Mouse (Mus musculus) limb, embryonic 14.5 days (tissue): Measurements from ENCODE around the gene Zmynd10. TPM values are rescaled to one million over a fixed set of nuclear protein-coding genes. Genes with fewer than 3 reads are reported as not detected.
"Not testable (repeated sequence)": the region's sequence is repeated elsewhere in the genome, so short reads cannot be mapped to it uniquely, and the experiment has no call there.

Source experiments
- ATAC-seq: fragments of 200-750 bp; cut with Nextera tagmentation; 2 replicates; pipeline ENCODE4 v1.8.0; 2017; ENCODE audit warnings: low read depth, moderate number of reproducible peaks, moderate TSS enrichment; ENCODE audit not compliant: low FRiP score
- DNase-seq: peaks from one replicate; pipeline ENCODE4 v3.0.0-alpha.2; 2015; ENCODE audit warnings: low spot score
- H3K27ac ChIP-seq: fragments of 300-500 bp; sonication (generic); replicated peaks from 2 replicates; pipeline ENCODE4 v1.5.1; 2014; ENCODE audit warnings: low read depth, mild to moderate bottlenecking, low read length, moderate library complexity, mixed read lengths
- H3K27me3 ChIP-seq: fragments of 300-500 bp; sonication (generic); 2 replicates; pipeline ENCODE4 v1.6.1; 2014; ENCODE audit warnings: low read length, mixed read lengths; ENCODE audit not compliant: control insufficient read depth, insufficient read depth
- H3K36me3 ChIP-seq: fragments of 300-500 bp; sonication (generic); 2 replicates; pipeline ENCODE4 v1.6.1; 2014; ENCODE audit warnings: mild to moderate bottlenecking, low read length, moderate library complexity, mixed read lengths; ENCODE audit not compliant: control insufficient read depth, insufficient read depth
- H3K4me1 ChIP-seq: fragments of 300-500 bp; sonication (generic); 2 replicates; pipeline ENCODE4 v1.6.1; 2014; ENCODE audit warnings: antibody characterized with exemption, low read length, mixed read lengths; ENCODE audit not compliant: control insufficient read depth, insufficient read depth
- H3K4me2 ChIP-seq: fragments of 300-500 bp; sonication (generic); replicated peaks from 2 replicates; pipeline ENCODE4 v1.6.1; 2014; ENCODE audit warnings: low read depth, mild to moderate bottlenecking, low read length, moderate library complexity; ENCODE audit not compliant: severe bottlenecking
- H3K4me3 ChIP-seq: fragments of 300-500 bp; sonication (generic); replicated peaks from 2 replicates; pipeline ENCODE4 v1.5.1; 2014; ENCODE audit warnings: low read length
- H3K9ac ChIP-seq: fragments of 300-500 bp; sonication (generic); 2 replicates; pipeline ENCODE4 v1.6.1; 2014; ENCODE audit warnings: mild to moderate bottlenecking, low read depth, low read length, moderate library complexity; ENCODE audit not compliant: severe bottlenecking
- H3K9me3 ChIP-seq: fragments of 300-500 bp; sonication (generic); 2 replicates; pipeline ENCODE4 v1.6.1; 2016; ENCODE audit warnings: low read length; ENCODE audit not compliant: control insufficient read depth
- POLR2A ChIP-seq: fragments of 200-500 bp; IDR thresholded peaks from 2 replicates; pipeline ENCODE4 v1.8.0; 2012; ENCODE audit warnings: inconsistent platforms, mild to moderate bottlenecking, moderate library complexity, borderline replicate concordance; ENCODE audit not compliant: insufficient read depth, insufficient read length; ENCODE audit errors: extremely low read depth
- WGBS: fragments of 180-500 bp; shearing (Covaris S2); extraction: QIAGEN DNeasy Blood & Tissue Kit; methylation state at CpG from one replicate; pipeline ENCODE4 v1.1.7; 2014; 5-methylcytosine and 5-hydroxymethylcytosine counted together
- polyA plus RNA-seq, 2 experiments: library from polyadenylated mRNA; depleted of rRNA in 1 of 2; stranded (reverse) in 1 of 2; unstranded in 1 of 2; fragments of >200 nt; fragmentation: Nextera tagmentation in 1 of 2; extraction: Ambion mirVana in 1 of 2; gene quantifications; 2 replicates each; pipeline versions ENCODE4 v1.2.1 to v1.2.3; 2012 to 2014

The Zmynd10 gene
- polyA plus RNA-seq, 2 experiments, result 1.4 TPM; not detected in 1

GRCm38 (mm10) chr9:107556346-107556745 is 9.2 kb downstream of the Zmynd10 start:
- TF ChIP-seq POLR2A, result no peak
- Histone ChIP-seq H3K27ac (no peak overlapping the region), H3K4me3 (peak overlapping the region; percentile 85), H3K36me3 (peaks cover 55% of the 10 kb centered on the region), H3K4me1 (peaks cover 36% of the 10 kb centered on the region), H3K9ac (no peak overlapping the region), H3K27me3 (no peaks in the 10 kb centered on the region), H3K9me3 (no peaks in the 10 kb centered on the region), H3K4me2 (peak overlapping the region; percentile 98)
- 85% methylated on average over 3 of the region's 3 CpGs for WGBS
- no peak for ATAC-seq
- DNase-seq, result no peak

GRCm38 (mm10) chr9:107563029-107563581 is 16.0 kb downstream of the Zmynd10 start, which contains the start of gene Tusc2:
TSS of gene Tusc2 (plus strand) at chr9:107563255.
- peak within 1 kb of the TSS; percentile 77 for H3K4me3 ChIP-seq
- WGBS, result under 1% methylated on average over 45 of the region's 46 CpGs
- H3K9me3 ChIP-seq, result no peaks in the 10 kb centered on the region
- peak; percentile 93 for ATAC-seq
- TF ChIP-seq POLR2A, result no peak
- H3K27ac ChIP-seq, result 0 out of 2 replicates have a peak within 1 kb of the TSS, but pooled peaks have one; percentile 13
- peak within 1 kb of the TSS; percentile 68 for H3K9ac ChIP-seq
- DNase-seq, result peak; percentile 92
- H3K4me1 ChIP-seq, result peaks cover 12% of the 10 kb centered on the region; the same call in 1 of the 2 replicates
- peaks cover 52% of the 10 kb centered on the region for H3K36me3 ChIP-seq
- no peaks in the 10 kb centered on the region for H3K27me3 ChIP-seq
- peak within 1 kb of the TSS; percentile 74 for H3K4me2 ChIP-seq

GRCm38 (mm10) chr9:107565556-107565955 is 18.5 kb downstream of the Zmynd10 start:
- not testable (repeated sequence) for ATAC-seq, H3K27ac ChIP-seq, H3K4me3 ChIP-seq, H3K4me2 ChIP-seq, H3K9me3 ChIP-seq, H3K9ac ChIP-seq, H3K27me3 ChIP-seq, DNase-seq
- peaks cover 27% of the 10 kb centered on the region for H3K36me3 ChIP-seq
- 51% methylated on average over 5 of the region's 5 CpGs for WGBS
- peaks cover 22% of the 10 kb centered on the region for H3K4me1 ChIP-seq

- Histone ChIP-seq H3K4me1 (peaks cover 27% of the 10 kb centered on the region), H3K27ac (no peak overlapping the region), H3K9me3 (no peaks in the 10 kb centered on the region), H3K4me2 (no peak overlapping the region), H3K9ac (no peak overlapping the region), H3K4me3 (no peak overlapping the region; the same call in 1 of the 2 replicates), H3K36me3 (peaks cover 26% of the 10 kb centered on the region), H3K27me3 (no peaks in the 10 kb centered on the region)
- DNase-seq (peak; percentile 75), ATAC-seq (no peak)
- WGBS, result 61% methylated on average over 15 of the region's 15 CpGs
- TF ChIP-seq POLR2A, result no peak
These were observed 19.1 kb downstream of the Zmynd10 start for GRCm38 (mm10) chr9:107566041-107566709.

GRCm38 (mm10) chr9:107566855-107567254 is 19.8 kb downstream of the Zmynd10 start:
- Histone ChIP-seq H3K9ac (no peak overlapping the region), H3K36me3 (peaks cover 26% of the 10 kb centered on the region), H3K9me3 (no peaks in the 10 kb centered on the region), H3K4me1 (peaks cover 31% of the 10 kb centered on the region), H3K4me3 (no peak overlapping the region), H3K4me2 (peak overlapping the region; percentile 93; the same call in 1 of the 2 replicates), H3K27me3 (no peaks in the 10 kb centered on the region), H3K27ac (peak overlapping the region; percentile 75; the same call in 1 of the 2 replicates)
- 75% methylated on average over 3 of the region's 3 CpGs for WGBS
- DNase-seq (no peak), ATAC-seq (no peak)
- no peak for TF ChIP-seq POLR2A
